ENCODE assay signal across 9 mouse cellular contexts in genomic region chr7:80655350-80656013, GRCm38 (mm10). TPM values are rescaled to one million over a fixed set of nuclear protein-coding genes. Genes with fewer than 3 reads are reported as not detected.
DNase-seq lines count a peak whose midpoint lies in the region; ATAC-seq lines count a peak whose summit lies in the region.
"Had no signal": no experiment of that assay in that cellular context is flagged by ENCODE, and none has a peak within 500 bp of the region (broad histone marks: within the 10 kb centered on the region; RNA-seq: fewer than 3 reads in every experiment).

No protein-coding gene starts in this region.

- H3K4me3 ChIP-seq in limb, embryonic 12.5 days (replicated peaks): no peak overlapping the region
- no peak overlapping the region for H3K4me3 ChIP-seq in limb, embryonic 10.5 days
- no peak overlapping the region for H3K4me3 ChIP-seq in hindbrain, embryonic 16.5 days (ENCODE audit: low read length)

- 70% methylated on average over 6 of the region's 6 CpGs for WGBS in limb, embryonic 12.5 days
- WGBS in limb, embryonic 10.5 days: 86% methylated on average over 6 of the region's 6 CpGs
- WGBS in hindbrain, embryonic 16.5 days: 64% methylated on average over 6 of the region's 6 CpGs

- H3K4me1 ChIP-seq in limb, embryonic 12.5 days (replicated peaks): peaks cover 35% of the 10 kb centered on the region
- peaks cover 7% of the 10 kb centered on the region; the same call in 1 of the 2 replicates for H3K4me1 ChIP-seq in limb, embryonic 10.5 days
- H3K4me1 ChIP-seq in hindbrain, embryonic 16.5 days (ENCODE audit: control insufficient read depth, insufficient read depth, low read depth, low read length): peaks cover 38% of the 10 kb centered on the region

- DNase-seq in cerebellum, adult 9-11 months: peak; percentile 54
- no peak for DNase-seq in cerebellum, adult 8-10 months
- no peak for DNase-seq in limb, embryonic 10.5 days (ENCODE audit: low spot score)
- peak; percentile 45 for DNase-seq in retina, postnatal 1 day
- DNase-seq in ovary, postnatal 36 days (ENCODE audit: low spot score): no peak

- no peaks in the 10 kb centered on the region for H3K27me3 ChIP-seq in limb, embryonic 12.5 days
- no peaks in the 10 kb centered on the region for H3K27me3 ChIP-seq in limb, embryonic 10.5 days (ENCODE audit: low read depth, poor library complexity, severe bottlenecking)
- no peaks in the 10 kb centered on the region for H3K27me3 ChIP-seq in hindbrain, embryonic 16.5 days (replicated peaks; ENCODE audit: control insufficient read depth, insufficient read depth, low read length)

- H3K27ac ChIP-seq in limb, embryonic 12.5 days: 0 out of 2 replicates have a peak overlapping the region, but pooled peaks have one; percentile 5
- H3K27ac ChIP-seq in limb, embryonic 10.5 days: no peak overlapping the region
- H3K27ac ChIP-seq in hindbrain, embryonic 16.5 days (ENCODE audit: low read depth, low read length): peak overlapping the region; percentile 51
- H3K27ac ChIP-seq: liver, embryonic 14.5 days had no signal

- no peaks in the 10 kb centered on the region for H3K9me3 ChIP-seq in limb, embryonic 12.5 days
- H3K9me3 ChIP-seq in limb, embryonic 10.5 days (replicated peaks): no peaks in the 10 kb centered on the region
- no peaks in the 10 kb centered on the region for H3K9me3 ChIP-seq in hindbrain, embryonic 16.5 days (ENCODE audit: control insufficient read depth, low read length)

- H3K9ac ChIP-seq in limb, embryonic 12.5 days (replicated peaks): no peak overlapping the region
- H3K9ac ChIP-seq in hindbrain, embryonic 16.5 days (ENCODE audit: low read depth, low read length): no peak overlapping the region; the same call in none of the 2 replicates
- H3K9ac ChIP-seq: liver, embryonic 14.5 days had no signal

- H3K4me2 ChIP-seq in limb, embryonic 12.5 days: no peak overlapping the region
- H3K4me2 ChIP-seq in hindbrain, embryonic 16.5 days (ENCODE audit: low read length): no peak overlapping the region

- ATAC-seq in limb, embryonic 12.5 days (ENCODE audit: insufficient number of reproducible peaks, insufficient read depth, low FRiP score, low TSS enrichment, low read depth): no peak
- ATAC-seq in hindbrain, embryonic 16.5 days: no peak
- no peak for ATAC-seq in erythroblast, adult 5-6 weeks (replicated peaks; ENCODE audit: low FRiP score, poor library complexity, severe bottlenecking)

- 0 out of 2 replicates have a peak, but pooled peaks cover 4% of the 10 kb centered on the region for H3K36me3 ChIP-seq in limb, embryonic 12.5 days
- H3K36me3 ChIP-seq in limb, embryonic 10.5 days: no peaks in the 10 kb centered on the region
- no peaks in the 10 kb centered on the region for H3K36me3 ChIP-seq in hindbrain, embryonic 16.5 days (ENCODE audit: control insufficient read depth, insufficient read depth, low read length)

RNA-seq across cellular contexts. Expression of gene Crtc3, which starts 33.2 kb away (rescaled TPM):
- 18.5 and 22.4 TPM in 2 replicates for polyA plus RNA-seq in limb, embryonic 12.5 days (2016; fragmentation: Nextera tagmentation; extraction: Ambion mirVana)
- polyA plus RNA-seq in limb, embryonic 10.5 days (2016; fragmentation: Nextera tagmentation; extraction: Ambion mirVana): 13.4 and 16.0 TPM in 2 replicates
- polyA plus RNA-seq in hindbrain, embryonic 16.5 days (2015; fragmentation: Nextera tagmentation; extraction: Ambion mirVana): 14.2 and 16.1 TPM in 2 replicates
- total RNA-seq in erythroblast, adult 5-6 weeks (2015; ENCODE audit: low replicate concordance): 1.5 and 2.1 TPM in 2 replicates
- total RNA-seq in erythroblast, adult 5-6 weeks (2017; ENCODE audit: low replicate concordance): 3.6 and 11.8 TPM in 2 replicates

Comparison
In these comparisons a context has a peak if more than half of its experiments do, and no peak if none do; other contexts are left out.
1. DNase-seq: peak in cerebellum, adult 9-11 months (single experiment) and retina, postnatal 1 day (single experiment); none in cerebellum, adult 8-10 months (single experiment), limb, embryonic 10.5 days (single experiment) and ovary, postnatal 36 days (single experiment).